Mouse (Mus musculus): ENCODE measurements at regions not wholly inside any gene's neighbourhood (a gene's known extent, or its start where the extent isn't known, plus 50 kb on each side); places are given as distances from the start of the nearest gene placed in this dataset.
A peak's percentile ranks its signal among the peaks of the same experiment; 100 is the strongest.

DNA sequence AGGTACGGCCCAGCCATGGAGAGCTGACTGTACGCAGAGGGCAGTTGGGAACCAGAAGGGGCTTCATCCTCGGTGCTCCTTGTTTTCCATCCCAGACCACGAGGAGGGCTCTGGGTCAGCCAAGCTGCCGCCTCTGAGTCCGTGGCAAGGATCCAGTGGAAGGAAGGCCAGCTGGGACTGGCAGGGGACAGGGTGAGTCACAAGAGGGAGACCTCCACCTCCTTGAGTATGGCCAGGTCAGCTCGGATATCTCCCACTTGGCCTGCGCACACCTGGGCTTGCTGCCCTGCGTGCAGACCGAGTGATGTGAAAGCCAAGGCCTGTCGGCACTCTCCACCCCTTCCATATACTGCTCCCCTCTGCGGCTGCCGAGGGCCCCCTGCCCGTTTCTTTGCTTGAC, 270.9 kb upstream of the Rtl1 start:
- TF ChIP-seq CTCF (IDR thresholded peaks at IDR 0.05; ENCODE audit: low read depth), result no peak
- Histone ChIP-seq H3K9ac (no peak overlapping the region), H3K4me3 (ENCODE audit: low read depth, low read length) (no peak overlapping the region), H3K27me3 (ENCODE audit: insufficient read depth, low read length) (no peaks in the 10 kb centered on the region), H3K4me1 (ENCODE audit: insufficient read depth) (no peaks in the 10 kb centered on the region), H3K36me3 (ENCODE audit: insufficient read depth) (no peaks in the 10 kb centered on the region), H3K4me2 (ENCODE audit: low read depth) (no peak overlapping the region), H3K27ac (ENCODE audit: low read depth, low read length) (no peak overlapping the region), H3K9me3 (ENCODE audit: low read length) (no peaks in the 10 kb centered on the region)
- DNase-seq (no peak), ATAC-seq (no peak)
- 92% methylated on average over 14 of the region's 14 CpGs for WGBS

DNA sequence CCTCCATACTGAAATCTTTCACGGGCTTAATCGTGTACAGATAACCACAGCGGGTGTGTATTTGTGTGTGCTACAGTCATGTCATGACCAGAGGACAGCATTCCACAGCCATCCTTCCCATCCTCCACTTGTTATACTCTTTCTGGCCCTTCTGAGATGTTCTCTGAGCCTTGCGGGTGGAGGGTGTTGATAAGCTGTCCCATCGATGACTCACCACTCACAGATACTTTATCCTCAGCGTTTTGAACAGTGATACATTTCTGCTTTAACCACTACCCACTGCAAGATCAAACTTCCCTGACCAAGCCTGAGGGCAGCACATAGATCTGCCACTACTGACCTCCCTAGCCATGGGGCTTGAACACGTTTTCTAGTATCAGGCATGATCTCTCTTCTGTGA, 274.3 kb upstream of the Rtl1 start:
- Histone ChIP-seq H3K9ac (no peak overlapping the region), H3K4me1 (ENCODE audit: insufficient read depth) (no peaks in the 10 kb centered on the region), H3K4me3 (ENCODE audit: low read depth, low read length) (no peak overlapping the region), H3K9me3 (ENCODE audit: low read length) (no peaks in the 10 kb centered on the region), H3K4me2 (ENCODE audit: low read depth) (no peak overlapping the region), H3K36me3 (ENCODE audit: insufficient read depth) (no peaks in the 10 kb centered on the region), H3K27ac (ENCODE audit: low read depth, low read length) (no peak overlapping the region), H3K27me3 (ENCODE audit: insufficient read depth, low read length) (0 out of 2 replicates have a peak, but pooled peaks cover 3% of the 10 kb centered on the region)
- no peak for ATAC-seq
- 89% methylated on average over 7 of the region's 7 CpGs for WGBS
- no peak for DNase-seq
- no peak for TF ChIP-seq CTCF (IDR thresholded peaks at IDR 0.05; ENCODE audit: low read depth)

DNA sequence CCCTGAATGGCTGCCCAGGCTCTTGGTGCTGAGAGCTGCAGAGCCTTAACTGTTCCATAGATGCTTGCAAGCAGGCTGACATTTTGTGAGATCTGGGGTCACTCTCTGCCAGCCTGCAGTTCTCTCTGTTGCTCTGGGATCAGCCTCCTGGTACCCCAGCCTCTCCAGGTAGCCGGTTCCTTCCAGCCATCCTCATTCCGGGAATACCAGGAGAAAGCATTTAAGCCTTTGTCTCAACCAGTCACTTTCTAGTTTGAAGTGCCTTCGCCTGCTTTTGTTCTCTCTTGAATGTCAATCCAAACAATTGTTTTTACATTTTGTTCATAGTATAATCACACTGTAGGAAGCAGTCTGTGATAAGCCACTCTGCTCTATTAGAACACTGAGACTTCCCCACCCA, 281.0 kb upstream of the Rtl1 start:
- no peak for TF ChIP-seq CTCF (IDR thresholded peaks at IDR 0.05; ENCODE audit: low read depth)
- Histone ChIP-seq H3K27ac (ENCODE audit: low read depth, low read length) (no peak overlapping the region), H3K4me3 (ENCODE audit: low read depth, low read length) (no peak overlapping the region), H3K9ac (no peak overlapping the region), H3K4me1 (ENCODE audit: insufficient read depth) (no peaks in the 10 kb centered on the region), H3K9me3 (ENCODE audit: low read length) (no peaks in the 10 kb centered on the region), H3K27me3 (ENCODE audit: insufficient read depth, low read length) (0 out of 2 replicates have a peak, but pooled peaks cover 3% of the 10 kb centered on the region), H3K4me2 (ENCODE audit: low read depth) (no peak overlapping the region), H3K36me3 (ENCODE audit: insufficient read depth) (no peaks in the 10 kb centered on the region)
- DNase-seq (no peak), ATAC-seq (no peak)
- 45% methylated on average over 3 of the region's 3 CpGs for WGBS

DNA sequence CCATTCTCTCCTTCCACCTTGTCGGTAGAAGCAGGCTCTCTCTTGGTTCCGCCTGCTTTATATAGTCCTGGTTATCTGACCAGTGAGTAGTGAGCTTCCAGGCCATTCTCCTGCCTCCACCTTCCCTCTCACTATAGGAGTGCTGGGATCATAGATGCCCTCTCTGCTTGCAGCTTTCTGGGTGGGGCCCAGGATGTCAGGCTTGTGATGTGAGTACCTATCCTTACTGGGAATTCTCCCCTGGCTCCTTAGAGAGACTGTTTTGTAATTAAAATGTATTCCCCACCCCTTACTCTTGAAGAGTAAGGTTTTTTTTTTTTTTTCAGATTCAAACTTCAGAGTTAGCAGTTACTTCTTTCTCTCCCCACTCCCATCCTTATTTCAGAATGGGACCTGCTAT, 291.1 kb upstream of the Rtl1 start:
- H3K4me3 ChIP-seq (ENCODE audit: low read depth, low read length), result no peak overlapping the region
- 85% methylated on average over 2 of the region's 2 CpGs for WGBS
- H3K9ac ChIP-seq, result no peak overlapping the region
- no peaks in the 10 kb centered on the region for H3K36me3 ChIP-seq (ENCODE audit: insufficient read depth)
- H3K4me1 ChIP-seq (ENCODE audit: insufficient read depth), result no peaks in the 10 kb centered on the region
- no peak overlapping the region for H3K4me2 ChIP-seq (ENCODE audit: low read depth)
- H3K27me3 ChIP-seq (ENCODE audit: insufficient read depth, low read length), result no peaks in the 10 kb centered on the region
- DNase-seq (no peak), ATAC-seq (no peak)
- no peak overlapping the region for H3K27ac ChIP-seq (ENCODE audit: low read depth, low read length)
- no peaks in the 10 kb centered on the region for H3K9me3 ChIP-seq (ENCODE audit: low read length)
- no peak for TF ChIP-seq CTCF (IDR thresholded peaks at IDR 0.05; ENCODE audit: low read depth)

DNA sequence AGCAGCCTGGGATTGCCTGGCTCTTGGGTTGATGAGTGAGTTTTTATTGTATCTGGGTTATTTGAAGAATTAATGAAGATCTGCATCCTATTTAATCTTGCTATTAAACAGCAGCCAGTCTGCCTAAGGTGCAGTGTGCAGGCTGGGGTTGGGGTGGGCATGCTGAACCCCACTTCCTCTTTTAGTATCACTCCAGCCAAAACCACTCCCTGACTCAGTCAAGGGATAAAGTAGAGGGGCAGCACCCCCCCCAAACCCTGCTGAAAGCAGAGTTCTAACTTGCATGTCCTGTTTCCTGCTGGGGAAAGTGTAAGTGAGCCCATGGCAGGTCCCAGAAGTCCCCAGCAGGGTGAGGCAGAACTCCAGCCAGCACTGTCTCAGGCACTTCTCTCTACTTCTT, 292.7 kb upstream of the Rtl1 start:
- ATAC-seq (no peak), DNase-seq (no peak)
- H3K27me3 ChIP-seq (ENCODE audit: insufficient read depth, low read length), result no peaks in the 10 kb centered on the region
- no peaks in the 10 kb centered on the region for H3K4me1 ChIP-seq (ENCODE audit: insufficient read depth)
- H3K36me3 ChIP-seq (ENCODE audit: insufficient read depth), result no peaks in the 10 kb centered on the region
- TF ChIP-seq CTCF (IDR thresholded peaks at IDR 0.05; ENCODE audit: low read depth), result no peak
- no peak overlapping the region for H3K4me2 ChIP-seq (ENCODE audit: low read depth)
- H3K4me3 ChIP-seq (ENCODE audit: low read depth, low read length), result no peak overlapping the region
- H3K27ac ChIP-seq (ENCODE audit: low read depth, low read length), result no peak overlapping the region
- H3K9ac ChIP-seq, result no peak overlapping the region
- H3K9me3 ChIP-seq (ENCODE audit: low read length), result no peaks in the 10 kb centered on the region

DNA sequence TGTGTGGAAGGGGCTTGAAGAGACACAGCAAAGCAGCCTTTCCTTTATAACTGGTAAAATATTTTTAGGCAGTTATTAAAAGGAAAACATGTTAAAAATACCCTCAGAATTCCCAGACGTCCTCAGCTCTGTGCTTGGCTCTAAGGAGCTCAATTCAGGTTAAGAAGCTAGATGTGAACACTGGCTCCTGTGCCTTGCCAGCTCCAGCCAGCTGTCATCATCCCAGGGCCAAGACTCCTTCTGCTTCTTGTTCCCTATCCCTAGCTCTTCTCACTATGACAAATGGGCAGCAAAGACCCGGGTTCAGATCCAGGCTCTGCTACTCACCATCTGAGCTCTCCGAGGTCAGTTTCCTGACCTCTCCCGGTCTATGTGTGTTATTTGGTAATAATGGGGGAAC, 293.5 kb upstream of the Rtl1 start:
- WGBS, result 72% methylated on average over 4 of the region's 4 CpGs
- no peak overlapping the region for H3K4me2 ChIP-seq (ENCODE audit: low read depth)
- no peak for DNase-seq
- no peak overlapping the region for H3K4me3 ChIP-seq (ENCODE audit: low read depth, low read length)
- H3K36me3 ChIP-seq (ENCODE audit: insufficient read depth), result no peaks in the 10 kb centered on the region
- no peak overlapping the region for H3K9ac ChIP-seq
- no peaks in the 10 kb centered on the region for H3K4me1 ChIP-seq (ENCODE audit: insufficient read depth)
- no peaks in the 10 kb centered on the region for H3K27me3 ChIP-seq (ENCODE audit: insufficient read depth, low read length)
- no peak for ATAC-seq
- H3K9me3 ChIP-seq (ENCODE audit: low read length), result no peaks in the 10 kb centered on the region
- no peak for TF ChIP-seq CTCF (IDR thresholded peaks at IDR 0.05; ENCODE audit: low read depth)
- 0 out of 2 replicates have a peak overlapping the region, but pooled peaks have one; percentile 1 for H3K27ac ChIP-seq (ENCODE audit: low read depth, low read length)

DNA sequence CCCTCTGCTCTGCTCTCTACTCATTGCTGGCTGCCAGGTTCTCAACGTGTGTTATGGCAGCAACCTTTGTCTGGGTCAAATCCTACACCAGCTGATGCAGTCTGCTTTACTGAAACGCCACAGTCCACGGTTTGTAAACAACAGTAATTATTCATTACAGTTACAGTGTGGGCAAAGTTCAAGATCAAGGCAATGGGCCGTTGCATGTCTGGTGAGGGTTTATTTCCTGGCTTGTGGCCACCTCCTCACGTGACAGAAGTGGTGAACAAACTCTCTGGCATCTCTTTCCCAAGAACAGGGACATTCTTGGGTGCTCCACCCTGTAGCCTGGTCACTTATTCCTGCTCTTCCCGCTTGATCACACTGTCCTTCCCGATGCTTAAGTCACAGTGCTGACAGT, 295.3 kb upstream of the Rtl1 start:
- no peaks in the 10 kb centered on the region for H3K9me3 ChIP-seq (ENCODE audit: low read length)
- no peaks in the 10 kb centered on the region for H3K27me3 ChIP-seq (ENCODE audit: insufficient read depth, low read length)
- no peak overlapping the region for H3K27ac ChIP-seq (ENCODE audit: low read depth, low read length)
- no peak for ATAC-seq
- H3K9ac ChIP-seq, result no peak overlapping the region
- no peak for DNase-seq
- TF ChIP-seq CTCF (IDR thresholded peaks at IDR 0.05; ENCODE audit: low read depth), result no peak
- no peak overlapping the region for H3K4me3 ChIP-seq (ENCODE audit: low read depth, low read length)
- no peaks in the 10 kb centered on the region for H3K36me3 ChIP-seq (ENCODE audit: insufficient read depth)
- H3K4me2 ChIP-seq (ENCODE audit: low read depth), result no peak overlapping the region
- H3K4me1 ChIP-seq (ENCODE audit: insufficient read depth), result no peaks in the 10 kb centered on the region
- 57% methylated on average over 7 of the region's 7 CpGs for WGBS

DNA sequence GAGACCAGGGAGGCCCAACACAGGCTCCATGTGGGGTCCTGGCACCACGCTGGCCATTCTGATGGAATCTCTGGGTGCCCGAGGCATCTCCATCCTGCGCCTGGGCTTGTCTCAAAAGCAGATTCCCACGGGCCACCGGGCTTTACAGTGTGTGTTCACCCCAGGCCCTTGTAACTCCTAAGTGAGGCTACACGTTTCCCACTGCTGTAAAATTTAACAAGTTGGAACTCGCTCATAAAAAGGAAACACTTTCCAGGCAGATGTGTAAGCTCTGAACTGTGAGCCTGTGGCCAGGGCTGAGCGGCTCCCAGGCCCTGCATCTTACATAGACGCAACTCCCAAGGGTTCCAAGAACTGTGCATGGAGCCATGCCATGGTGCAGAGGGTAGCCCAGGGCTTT, 296.3 kb upstream of the Rtl1 start:
- WGBS, result 93% methylated on average over 9 of the region's 9 CpGs
- Histone ChIP-seq H3K9me3 (ENCODE audit: low read length) (no peaks in the 10 kb centered on the region), H3K9ac (no peak overlapping the region), H3K4me1 (ENCODE audit: insufficient read depth) (no peaks in the 10 kb centered on the region), H3K36me3 (ENCODE audit: insufficient read depth) (no peaks in the 10 kb centered on the region), H3K27me3 (ENCODE audit: insufficient read depth, low read length) (no peaks in the 10 kb centered on the region), H3K27ac (ENCODE audit: low read depth, low read length) (no peak overlapping the region), H3K4me3 (ENCODE audit: low read depth, low read length) (no peak overlapping the region), H3K4me2 (ENCODE audit: low read depth) (no peak overlapping the region)
- ATAC-seq (no peak), DNase-seq (no peak)
- no peak for TF ChIP-seq CTCF (IDR thresholded peaks at IDR 0.05; ENCODE audit: low read depth)
